Mouse (Mus musculus) urinary bladder, postnatal 10 days (tissue): Measurements from ENCODE around the gene Gpr4.

Source experiments
- DNase-seq: peaks from one replicate; pipeline ENCODE4 v3.0.0; 2022; ENCODE audit warnings: low spot score

Gene Gpr4

GRCm38 (mm10) chr7:19211996-19212755 is at the start of gene Gpr4:
Gene Gpr4, plus strand, starts transcription at chr7:19212538.
- no peak for DNase-seq

- no peak for DNase-seq
Observed at GRCm38 (mm10) chr7:19162928-19163327, 49.4 kb upstream of the Gpr4 start.

- no peak for DNase-seq
Observed at GRCm38 (mm10) chr7:19163752-19164151, 48.6 kb upstream of the Gpr4 start.

GRCm38 (mm10) chr7:19164189-19164588 is 48.1 kb upstream of the Gpr4 start:
- DNase-seq, result no peak

- no peak for DNase-seq
Observed at GRCm38 (mm10) chr7:19164978-19165377, 47.4 kb upstream of the Gpr4 start.

- DNase-seq, result no peak
Observed at GRCm38 (mm10) chr7:19165656-19166423, 46.5 kb upstream of the Gpr4 start, which contains the start of gene Gipr. Gene Gipr, minus strand, starts transcription at chr7:19166127.

- DNase-seq, result no peak
Observed at GRCm38 (mm10) chr7:19166990-19167389, 45.3 kb upstream of the Gpr4 start.

GRCm38 (mm10) chr7:19169506-19169905 is 42.8 kb upstream of the Gpr4 start:
- DNase-seq, result no peak

GRCm38 (mm10) chr7:19170142-19170541 is 42.2 kb upstream of the Gpr4 start:
- DNase-seq, result no peak

GRCm38 (mm10) chr7:19171831-19172230 is 40.5 kb upstream of the Gpr4 start:
- no peak for DNase-seq

GRCm38 (mm10) chr7:19172874-19173273 is 39.5 kb upstream of the Gpr4 start:
- peak; percentile 64 for DNase-seq

GRCm38 (mm10) chr7:19175708-19176515 is 36.4 kb upstream of the Gpr4 start, which contains the start of gene Eml2:
Gene Eml2, plus strand, starts transcription at chr7:19176421.
- no peak for DNase-seq

GRCm38 (mm10) chr7:19176516-19176947 is 35.8 kb upstream of the Gpr4 start:
- DNase-seq, result no peak

GRCm38 (mm10) chr7:19177216-19177615 is 35.1 kb upstream of the Gpr4 start:
- no peak for DNase-seq

GRCm38 (mm10) chr7:19178035-19178434 is 34.3 kb upstream of the Gpr4 start:
- DNase-seq, result no peak

- no peak for DNase-seq
Observed at GRCm38 (mm10) chr7:19178443-19179092, 33.8 kb upstream of the Gpr4 start.

GRCm38 (mm10) chr7:19179173-19179572 is 33.2 kb upstream of the Gpr4 start:
- no peak for DNase-seq

- DNase-seq, result no peak
Observed at GRCm38 (mm10) chr7:19179936-19180335, 32.4 kb upstream of the Gpr4 start.

- DNase-seq, result no peak
Observed at GRCm38 (mm10) chr7:19180862-19181429, 31.4 kb upstream of the Gpr4 start.

- no peak for DNase-seq
Observed at GRCm38 (mm10) chr7:19184250-19184649, 28.1 kb upstream of the Gpr4 start.

GRCm38 (mm10) chr7:19184758-19185157 is 27.6 kb upstream of the Gpr4 start:
- no peak for DNase-seq
